Mouse (Mus musculus): Measurements from ENCODE around the gene Smug1. TPM values are rescaled to one million over a fixed set of nuclear protein-coding genes. Genes with fewer than 3 reads are reported as not detected.

Smug1 gene
- polyA plus RNA-seq, 1 experiment: 3.8 TPM

DNA sequence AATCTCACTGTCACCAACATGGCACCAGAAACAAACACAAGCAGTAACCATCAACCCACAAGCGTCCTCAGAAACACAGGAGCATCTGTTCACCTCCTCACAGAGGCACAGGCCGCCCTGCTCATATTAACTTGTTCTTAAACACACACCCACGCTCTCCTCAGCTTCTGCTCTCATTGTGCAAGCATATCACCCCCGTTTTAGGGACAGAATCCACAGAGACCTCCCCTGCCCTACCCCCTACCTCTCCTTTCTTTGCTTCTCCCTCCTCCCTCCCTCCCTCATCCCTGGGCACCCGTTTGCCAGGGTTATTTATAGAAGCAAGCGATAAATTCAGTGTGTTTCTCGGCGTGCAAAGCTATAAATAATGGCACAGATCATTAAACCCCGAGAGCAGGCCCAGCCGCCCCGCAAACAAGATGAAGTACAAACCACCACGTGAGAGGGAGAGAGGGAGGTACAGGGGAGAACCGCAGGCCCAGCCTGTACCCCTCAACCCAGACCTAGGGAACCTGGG is 31.4 kb downstream of the Smug1 start:
- Histone ChIP-seq H3K27me3 (ENCODE audit: control insufficient read depth, insufficient read depth, low read length) (no peaks in the 10 kb centered on the region), H3K27ac (ENCODE audit: control insufficient read depth, insufficient read depth, low read depth, low read length) (no peak overlapping the region)
- TF ChIP-seq CTCF (IDR thresholded peaks at IDR 0.05; ENCODE audit: control insufficient read depth, insufficient read depth, insufficient replicate concordance, low read depth, low read length) (no peak), POLR2A (IDR thresholded peaks at IDR 0.05; ENCODE audit: control insufficient read depth, low read depth, low read length) (no peak)

GRCm38 (mm10) chr15:103134277-103135086 is 32.4 kb downstream of the Smug1 start:
- no peaks in the 10 kb centered on the region for H3K27me3 ChIP-seq (ENCODE audit: control insufficient read depth, insufficient read depth, low read length)
- no peak overlapping the region for H3K27ac ChIP-seq (ENCODE audit: control insufficient read depth, insufficient read depth, low read depth, low read length)
- TF ChIP-seq CTCF (IDR thresholded peaks at IDR 0.05; ENCODE audit: control insufficient read depth, insufficient read depth, insufficient replicate concordance, low read depth, low read length) (no peak), POLR2A (IDR thresholded peaks at IDR 0.05; ENCODE audit: control insufficient read depth, low read depth, low read length) (no peak)

More for the DNA sequence above, 31.4 kb downstream of the Smug1 start:
- Histone ChIP-seq H3K4me3 (ENCODE audit: control insufficient read depth, low read depth, low read length) (no peak overlapping the region), H3K36me3 (ENCODE audit: control insufficient read depth, insufficient read depth, low read length) (no peaks in the 10 kb centered on the region), H3K4me1 (ENCODE audit: control insufficient read depth, insufficient read depth, low read length) (peaks cover 3% of the 10 kb centered on the region)

DNA sequence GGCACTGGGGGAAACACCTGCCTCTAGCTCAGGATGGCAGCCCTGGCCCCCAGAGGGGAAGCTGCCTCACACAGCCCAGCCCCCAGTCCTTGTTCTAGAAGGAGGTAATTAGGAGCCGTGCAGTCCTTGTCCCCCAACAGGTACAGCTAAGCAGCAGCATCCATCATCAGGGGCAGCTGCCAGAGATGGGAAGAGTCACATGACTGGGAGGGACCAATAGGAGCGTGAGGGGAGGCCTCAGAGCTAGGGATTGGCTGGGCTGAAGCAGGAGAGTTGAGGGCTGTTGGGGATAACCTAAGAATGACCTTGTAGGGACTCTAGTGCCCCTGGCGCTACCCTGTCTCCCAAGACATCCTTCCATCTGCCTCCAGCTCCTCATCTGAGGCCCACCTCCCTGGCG is 33.1 kb downstream of the Smug1 start:
- no peaks in the 10 kb centered on the region for H3K27me3 ChIP-seq (ENCODE audit: control insufficient read depth, insufficient read depth, low read length)
- no peak overlapping the region for H3K27ac ChIP-seq (ENCODE audit: control insufficient read depth, insufficient read depth, low read depth, low read length)
- TF ChIP-seq CTCF (IDR thresholded peaks at IDR 0.05; ENCODE audit: control insufficient read depth, insufficient read depth, insufficient replicate concordance, low read depth, low read length) (no peak), POLR2A (IDR thresholded peaks at IDR 0.05; ENCODE audit: control insufficient read depth, low read depth, low read length) (no peak)
- peaks cover 3% of the 10 kb centered on the region for H3K4me1 ChIP-seq (ENCODE audit: control insufficient read depth, insufficient read depth, low read length)
- H3K36me3 ChIP-seq (ENCODE audit: control insufficient read depth, insufficient read depth, low read length): no peaks in the 10 kb centered on the region
- H3K4me3 ChIP-seq (ENCODE audit: control insufficient read depth, low read depth, low read length): no peak overlapping the region

More at GRCm38 (mm10) chr15:103134277-103135086, 32.4 kb downstream of the Smug1 start:
- H3K4me1 ChIP-seq (ENCODE audit: control insufficient read depth, insufficient read depth, low read length): peaks cover 3% of the 10 kb centered on the region
- H3K4me3 ChIP-seq (ENCODE audit: control insufficient read depth, low read depth, low read length): no peak overlapping the region
- no peaks in the 10 kb centered on the region for H3K36me3 ChIP-seq (ENCODE audit: control insufficient read depth, insufficient read depth, low read length)

GRCm38 (mm10) chr15:103130729-103131128 is 36.2 kb downstream of the Smug1 start:
- no peaks in the 10 kb centered on the region for H3K27me3 ChIP-seq (ENCODE audit: control insufficient read depth, insufficient read depth, low read length)

GRCm38 (mm10) chr15:103129289-103129688 is 37.6 kb downstream of the Smug1 start:
- Histone ChIP-seq H3K27me3 (ENCODE audit: control insufficient read depth, insufficient read depth, low read length) (no peaks in the 10 kb centered on the region), H3K36me3 (ENCODE audit: control insufficient read depth, insufficient read depth, low read length) (no peaks in the 10 kb centered on the region), H3K4me3 (ENCODE audit: control insufficient read depth, low read depth, low read length) (no peak overlapping the region), H3K27ac (ENCODE audit: control insufficient read depth, insufficient read depth, low read depth, low read length) (no peak overlapping the region), H3K4me1 (ENCODE audit: control insufficient read depth, insufficient read depth, low read length) (peaks cover 3% of the 10 kb centered on the region)
- no peak for TF ChIP-seq POLR2A (IDR thresholded peaks at IDR 0.05; ENCODE audit: control insufficient read depth, low read depth, low read length)
- TF ChIP-seq CTCF (IDR thresholded peaks at IDR 0.05; ENCODE audit: control insufficient read depth, insufficient read depth, insufficient replicate concordance, low read depth, low read length): no peak

More at GRCm38 (mm10) chr15:103130729-103131128, 36.2 kb downstream of the Smug1 start:
- Histone ChIP-seq H3K27ac (ENCODE audit: control insufficient read depth, insufficient read depth, low read depth, low read length) (no peak overlapping the region), H3K4me3 (ENCODE audit: control insufficient read depth, low read depth, low read length) (no peak overlapping the region), H3K4me1 (ENCODE audit: control insufficient read depth, insufficient read depth, low read length) (peaks cover 3% of the 10 kb centered on the region), H3K36me3 (ENCODE audit: control insufficient read depth, insufficient read depth, low read length) (no peaks in the 10 kb centered on the region)
- TF ChIP-seq POLR2A (IDR thresholded peaks at IDR 0.05; ENCODE audit: control insufficient read depth, low read depth, low read length) (no peak), CTCF (IDR thresholded peaks at IDR 0.05; ENCODE audit: control insufficient read depth, insufficient read depth, insufficient replicate concordance, low read depth, low read length) (no peak)

DNA sequence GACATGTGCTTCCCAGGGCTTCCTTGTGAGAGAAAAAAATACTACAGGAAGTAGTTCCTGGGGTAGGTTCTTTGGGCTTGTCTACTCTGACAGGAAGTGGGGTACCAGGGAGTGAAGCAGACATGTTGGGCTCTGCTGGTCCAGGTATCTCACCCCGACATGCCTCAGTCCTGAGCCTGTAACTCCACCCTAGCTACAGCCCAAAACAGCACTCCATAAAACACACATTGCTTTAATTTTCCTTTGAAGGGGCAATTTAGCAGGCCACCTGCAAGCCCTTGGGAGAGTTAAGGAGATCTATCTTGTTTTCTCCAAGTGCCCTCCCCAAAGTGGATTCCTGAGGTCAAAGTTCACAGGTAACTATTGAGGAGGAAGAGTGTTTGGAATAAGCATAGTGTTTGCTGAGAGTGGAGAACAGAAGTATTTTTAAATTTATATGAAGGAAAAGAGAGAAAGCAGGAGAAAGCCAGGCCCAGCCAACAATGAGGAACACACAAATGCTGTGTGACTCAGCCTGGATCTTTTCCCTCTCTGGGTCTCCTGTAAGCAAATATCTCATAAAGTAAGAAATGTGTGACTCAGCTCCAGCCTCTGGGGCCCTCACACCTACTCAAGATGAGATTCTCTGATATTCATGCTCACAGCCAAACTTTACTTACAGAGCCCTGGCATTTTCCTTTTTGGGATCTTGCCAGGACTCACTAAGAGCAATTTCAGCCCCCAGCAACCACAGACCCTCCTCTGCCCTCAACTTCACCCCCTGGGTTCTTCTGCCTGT is 38.6 kb downstream of the Smug1 start:
- Histone ChIP-seq H3K36me3 (ENCODE audit: control insufficient read depth, insufficient read depth, low read length) (no peaks in the 10 kb centered on the region), H3K4me1 (ENCODE audit: control insufficient read depth, insufficient read depth, low read length) (no peaks in the 10 kb centered on the region), H3K27ac (ENCODE audit: control insufficient read depth, insufficient read depth, low read depth, low read length) (no peak overlapping the region), H3K27me3 (ENCODE audit: control insufficient read depth, insufficient read depth, low read length) (no peaks in the 10 kb centered on the region), H3K4me3 (ENCODE audit: control insufficient read depth, low read depth, low read length) (no peak overlapping the region)
- TF ChIP-seq CTCF (IDR thresholded peaks at IDR 0.05; ENCODE audit: control insufficient read depth, insufficient read depth, insufficient replicate concordance, low read depth, low read length) (no peak), POLR2A (IDR thresholded peaks at IDR 0.05; ENCODE audit: control insufficient read depth, low read depth, low read length) (no peak)

DNA sequence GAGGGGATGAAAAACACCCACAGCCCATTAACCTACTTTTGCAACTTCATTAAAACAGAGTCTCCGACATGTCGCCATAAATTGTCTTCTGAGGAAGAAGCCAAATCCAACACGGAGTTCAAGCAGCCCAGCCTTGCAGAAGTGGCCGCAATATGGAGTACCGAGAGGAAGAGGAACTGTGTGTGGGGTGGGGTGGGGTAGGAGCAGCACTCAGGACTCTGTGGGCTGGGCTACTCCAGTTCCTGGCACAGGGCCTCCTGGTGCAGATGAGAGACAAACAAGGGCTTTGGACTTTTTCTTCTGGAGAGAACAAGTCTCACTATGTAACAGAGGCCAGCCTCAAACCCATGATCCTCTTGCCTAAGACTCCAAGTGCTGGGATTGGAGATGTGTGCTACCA is 40.9 kb downstream of the Smug1 start:
- Histone ChIP-seq H3K27ac (ENCODE audit: control insufficient read depth, insufficient read depth, low read depth, low read length) (no peak overlapping the region), H3K36me3 (ENCODE audit: control insufficient read depth, insufficient read depth, low read length) (no peaks in the 10 kb centered on the region), H3K4me3 (ENCODE audit: control insufficient read depth, low read depth, low read length) (no peak overlapping the region), H3K27me3 (ENCODE audit: control insufficient read depth, insufficient read depth, low read length) (no peaks in the 10 kb centered on the region), H3K4me1 (ENCODE audit: control insufficient read depth, insufficient read depth, low read length) (no peaks in the 10 kb centered on the region)
- no peak for TF ChIP-seq POLR2A (IDR thresholded peaks at IDR 0.05; ENCODE audit: control insufficient read depth, low read depth, low read length)
- TF ChIP-seq CTCF (IDR thresholded peaks at IDR 0.05; ENCODE audit: control insufficient read depth, insufficient read depth, insufficient replicate concordance, low read depth, low read length): no peak

Measured in testis, adult 2 months (tissue).